Mouse (Mus musculus): ENCODE data around the gene Cela1. TPM values are rescaled to one million over a fixed set of nuclear protein-coding genes. Genes with fewer than 3 reads are reported as not detected.

Gene Cela1
- polyA plus RNA-seq, 1 experiment from 2014 or later = 17.0 TPM

- Histone ChIP-seq H3K36me3 (replicated peaks) (peaks cover 22% of the 10 kb centered on the region), H3K4me2 (no peak overlapping the region), H3K4me1 (replicated peaks) (peaks cover 28% of the 10 kb centered on the region), H3K27me3 (no peaks in the 10 kb centered on the region), H3K27ac (replicated peaks) (no peak overlapping the region), H3K4me3 (replicated peaks) (no peak overlapping the region), H3K9me3 (replicated peaks) (no peaks in the 10 kb centered on the region), H3K9ac (no peak overlapping the region)
- no peak for ATAC-seq (ENCODE audit: insufficient read depth)
- WGBS (ENCODE audit: insufficient replicate concordance) = 66% methylated on average over 3 of the region's 3 CpGs
Measured at GRCm38 (mm10) chr15:100624435-100624834, 63.3 kb downstream of the Cela1 start.

Small RNA genes lying within 50 kb of the gene (microRNA-seq; reads per million reads assigned to microRNA genes)
- gene Mir6961 = 2.3 reads per million

Other genes starting within 250 kb of the Cela1 start
- 11.9 and 14.3 TPM in 2 replicates for gene Letmd1, start 218.9 kb downstream of the Cela1 start, polyA plus RNA-seq (2015; fragmentation: Nextera tagmentation; extraction: Ambion mirVana)
- gene Csrnp2, start 192.4 kb downstream of the Cela1 start, polyA plus RNA-seq (2015; fragmentation: Nextera tagmentation; extraction: Ambion mirVana) = 0.81 and 0.97 TPM in 2 replicates
- gene Tfcp2, start 135.9 kb downstream of the Cela1 start, polyA plus RNA-seq (2015; fragmentation: Nextera tagmentation; extraction: Ambion mirVana) = 3.7 and 4.1 TPM in 2 replicates
- gene Pou6f1, start 87.9 kb downstream of the Cela1 start, polyA plus RNA-seq (2015; fragmentation: Nextera tagmentation; extraction: Ambion mirVana) = 0.14 and 0.37 TPM in 2 replicates
- gene Dazap2, start 72.6 kb downstream of the Cela1 start, polyA plus RNA-seq (2015; fragmentation: Nextera tagmentation; extraction: Ambion mirVana) = 145 and 148 TPM in 2 replicates
- 9.3 and 10.8 TPM in 2 replicates for gene Smagp, start 51.0 kb downstream of the Cela1 start, polyA plus RNA-seq (2015; fragmentation: Nextera tagmentation; extraction: Ambion mirVana)
- 18.2 and 22.2 TPM in 2 replicates for gene Bin2, start 18.4 kb downstream of the Cela1 start, polyA plus RNA-seq (2015; fragmentation: Nextera tagmentation; extraction: Ambion mirVana)
- 1.2 and 1.5 TPM in 2 replicates for gene Galnt6, start 41.5 kb upstream of the Cela1 start, polyA plus RNA-seq (2015; fragmentation: Nextera tagmentation; extraction: Ambion mirVana)
- gene Slc4a8, start 73.8 kb upstream of the Cela1 start, polyA plus RNA-seq (2015; fragmentation: Nextera tagmentation; extraction: Ambion mirVana) = 0.25 and 0.50 TPM in 2 replicates
- 0.24 and 0.32 TPM in 2 replicates for gene Scn8a, start 181.9 kb upstream of the Cela1 start, polyA plus RNA-seq (2015; fragmentation: Nextera tagmentation; extraction: Ambion mirVana)

All from liver, embryonic 15.5 days (tissue).